Mouse (Mus musculus) neural tube, embryonic 13.5 days (tissue): ENCODE data around the gene Scpep1. TPM values are rescaled to one million over a fixed set of nuclear protein-coding genes. Genes with fewer than 3 reads are reported as not detected.
"Not testable (repeated sequence)": the region's sequence is repeated elsewhere in the genome, so short reads cannot be mapped to it uniquely, and the experiment has no call there.

Experiments used
- ATAC-seq: fragments of 200-750 bp; cut with Nextera tagmentation; 2 replicates; pipeline ENCODE4 v1.8.0; 2017; ENCODE audit warnings: low read depth, mild to moderate bottlenecking, moderate TSS enrichment, moderate library complexity
- H3K27ac ChIP-seq: fragments of 300-500 bp; sonication (generic); replicated peaks from 2 replicates; pipeline ENCODE4 v1.5.1; 2015; ENCODE audit warnings: moderate library complexity, mild to moderate bottlenecking, inconsistent platforms
- H3K27me3 ChIP-seq: fragments of 300-500 bp; sonication (generic); 2 replicates; pipeline ENCODE4 v1.6.1; 2015; ENCODE audit warnings: mild to moderate bottlenecking, inconsistent platforms
- H3K36me3 ChIP-seq: fragments of 300-500 bp; sonication (generic); 2 replicates; pipeline ENCODE4 v1.6.1; 2015; ENCODE audit warnings: mild to moderate bottlenecking, inconsistent platforms
- H3K4me1 ChIP-seq: fragments of 300-500 bp; sonication (generic); replicated peaks from 2 replicates; pipeline ENCODE4 v1.6.1; 2015; ENCODE audit warnings: inconsistent platforms
- H3K4me2 ChIP-seq: fragments of 300-500 bp; sonication (generic); 2 replicates; pipeline ENCODE4 v1.6.1; 2015; ENCODE audit warnings: inconsistent platforms, mild to moderate bottlenecking, moderate library complexity
- H3K4me3 ChIP-seq: fragments of 300-500 bp; sonication (generic); 2 replicates; pipeline ENCODE4 v1.5.1; 2015; ENCODE audit warnings: mild to moderate bottlenecking, inconsistent platforms
- H3K9ac ChIP-seq: fragments of 300-500 bp; sonication (generic); 2 replicates; pipeline ENCODE4 v1.6.1; 2015; ENCODE audit warnings: moderate library complexity, mild to moderate bottlenecking, inconsistent platforms
- H3K9me3 ChIP-seq: fragments of 300-500 bp; sonication (generic); 2 replicates; pipeline ENCODE4 v1.6.1; 2016; ENCODE audit warnings: inconsistent platforms
- WGBS: fragments of 180-500 bp; shearing (Covaris S2); methylation state at CpG from one replicate; pipeline ENCODE4 v1.1.7; 2015; 5-methylcytosine and 5-hydroxymethylcytosine counted together
- polyA plus RNA-seq: library from polyadenylated mRNA; unstranded; fragments of >200 nt; fragmentation: Nextera tagmentation; extraction: Ambion mirVana; gene quantifications from 2 replicates; pipeline ENCODE4 v1.2.1, GENCODE M21; 2015

Gene Scpep1
- polyA plus RNA-seq, 1 experiment from 2014 or later = 25.7 TPM

- no peak overlapping the region for H3K27ac ChIP-seq
- H3K36me3 ChIP-seq = no peaks in the 10 kb centered on the region
- H3K4me1 ChIP-seq = no peaks in the 10 kb centered on the region
- no peak overlapping the region for H3K4me2 ChIP-seq
- 0 out of 2 replicates have a peak, but pooled peaks cover 3% of the 10 kb centered on the region for H3K27me3 ChIP-seq
- no peaks in the 10 kb centered on the region for H3K9me3 ChIP-seq
- no peak overlapping the region for H3K4me3 ChIP-seq
- no peak for ATAC-seq
- no peak overlapping the region for H3K9ac ChIP-seq
- WGBS = 65% methylated on average over 2 of the region's 2 CpGs
Measured at GRCm38 (mm10) chr11:88904080-88904479, 51.2 kb downstream of the Scpep1 start.

- no peak for ATAC-seq
- H3K4me3 ChIP-seq = no peak overlapping the region
- peaks cover under 1% of the 10 kb centered on the region; the same call in 1 of the 2 replicates for H3K4me1 ChIP-seq
- H3K27me3 ChIP-seq = peaks cover 13% of the 10 kb centered on the region; the same call in 1 of the 2 replicates
- no peaks in the 10 kb centered on the region for H3K36me3 ChIP-seq
- WGBS = 82% methylated on average over 6 of the region's 6 CpGs
- H3K9ac ChIP-seq = no peak overlapping the region
- no peak overlapping the region for H3K27ac ChIP-seq
- H3K4me2 ChIP-seq = no peak overlapping the region
- no peaks in the 10 kb centered on the region for H3K9me3 ChIP-seq
Measured at GRCm38 (mm10) chr11:88902762-88903161, 52.5 kb downstream of the Scpep1 start.

DNA sequence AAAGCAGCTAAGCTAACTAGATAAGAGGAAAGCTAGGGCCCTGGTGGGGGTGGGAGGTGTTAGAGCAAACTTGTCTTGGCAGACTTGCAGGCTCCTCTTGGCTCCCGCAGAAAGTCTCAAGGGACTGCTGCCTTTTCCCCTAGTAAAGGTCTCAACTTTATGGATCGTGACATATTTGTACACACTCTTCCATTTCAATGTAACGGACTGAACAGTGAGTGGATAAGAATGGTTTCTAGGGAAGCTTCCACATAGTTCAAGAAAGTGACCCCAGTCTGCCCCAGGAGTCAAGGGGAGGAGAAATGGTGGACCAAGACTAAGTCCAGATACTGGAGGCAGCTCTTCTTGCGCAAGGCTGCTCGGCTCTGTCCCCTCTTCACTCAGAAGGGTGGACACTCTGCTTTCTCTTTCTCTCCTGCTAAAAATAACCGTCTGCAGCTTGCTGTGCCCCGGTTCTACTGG, 53.9 kb downstream of the Scpep1 start:
- H3K27me3 ChIP-seq = peaks cover 22% of the 10 kb centered on the region; the same call in 1 of the 2 replicates
- ATAC-seq = no peak
- H3K9me3 ChIP-seq = no peaks in the 10 kb centered on the region
- no peak overlapping the region for H3K4me2 ChIP-seq
- H3K9ac ChIP-seq = no peak overlapping the region
- peaks cover 6% of the 10 kb centered on the region; the same call in 1 of the 2 replicates for H3K4me1 ChIP-seq
- 80% methylated on average over 7 of the region's 7 CpGs for WGBS
- H3K27ac ChIP-seq = no peak overlapping the region
- no peaks in the 10 kb centered on the region for H3K36me3 ChIP-seq
- H3K4me3 ChIP-seq = no peak overlapping the region

- ATAC-seq = no peak
- no peaks in the 10 kb centered on the region for H3K9me3 ChIP-seq
- H3K4me3 ChIP-seq = no peak overlapping the region
- H3K4me1 ChIP-seq = peaks cover 6% of the 10 kb centered on the region; the same call in 1 of the 2 replicates
- no peak overlapping the region for H3K27ac ChIP-seq
- 90% methylated on average over 6 of the region's 6 CpGs for WGBS
- H3K27me3 ChIP-seq = peaks cover 22% of the 10 kb centered on the region; the same call in 1 of the 2 replicates
- H3K36me3 ChIP-seq = no peaks in the 10 kb centered on the region
- no peak overlapping the region for H3K9ac ChIP-seq
- no peak overlapping the region for H3K4me2 ChIP-seq
Measured at GRCm38 (mm10) chr11:88899561-88899960, 55.7 kb downstream of the Scpep1 start.

GRCm38 (mm10) chr11:88898380-88898763, 56.9 kb downstream of the Scpep1 start:
- Histone ChIP-seq H3K27ac (no peak overlapping the region), H3K27me3 (peaks cover 22% of the 10 kb centered on the region; the same call in 1 of the 2 replicates), H3K9me3 (no peaks in the 10 kb centered on the region), H3K36me3 (no peaks in the 10 kb centered on the region), H3K4me1 (peaks cover 6% of the 10 kb centered on the region; the same call in 1 of the 2 replicates), H3K4me2 (no peak overlapping the region), H3K4me3 (no peak overlapping the region), H3K9ac (no peak overlapping the region)
- WGBS = 80% methylated on average over 4 of the region's 4 CpGs
- no peak for ATAC-seq

DNA sequence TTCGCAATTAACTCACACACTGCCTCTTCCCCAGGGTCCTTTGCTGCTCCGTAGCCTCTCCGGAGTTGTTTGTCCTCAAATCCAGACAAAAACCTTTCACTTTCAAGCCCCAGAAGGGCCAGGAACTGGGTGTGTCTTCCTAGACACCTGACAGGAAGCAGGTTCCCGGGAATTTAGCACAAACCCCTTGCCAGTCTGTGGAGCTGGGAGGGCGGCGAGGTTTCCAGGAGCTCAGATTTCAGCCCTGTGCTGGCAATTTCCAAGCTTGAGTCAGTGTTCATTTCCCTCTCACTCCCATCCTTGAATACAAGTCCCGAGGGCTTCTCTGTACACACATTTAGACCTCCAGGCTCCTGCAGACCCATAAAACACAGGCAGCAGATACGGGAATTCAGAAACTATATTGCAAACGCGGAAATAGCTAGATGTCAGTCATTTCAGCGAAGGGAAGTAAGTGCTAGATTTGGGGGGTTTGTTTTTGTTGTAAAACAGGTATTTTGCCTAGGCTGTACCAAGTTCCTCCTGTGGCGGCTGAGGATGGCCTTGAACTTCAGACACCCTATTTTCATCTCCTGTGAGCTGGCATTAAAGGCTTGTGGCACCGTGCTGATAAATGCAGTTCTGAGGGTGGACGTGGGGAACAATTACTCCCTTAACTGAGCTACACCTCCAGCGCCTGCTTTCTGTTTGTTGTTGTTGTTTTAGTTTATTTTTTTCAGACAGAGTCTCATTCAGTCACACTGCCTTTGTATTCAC, 57.5 kb downstream of the Scpep1 start:
- Histone ChIP-seq H3K4me2 (peak overlapping the region; percentile 21; the same call in 1 of the 2 replicates), H3K27ac (no peak overlapping the region), H3K27me3 (peaks cover 22% of the 10 kb centered on the region; the same call in 1 of the 2 replicates), H3K9me3 (no peaks in the 10 kb centered on the region), H3K36me3 (no peaks in the 10 kb centered on the region), H3K4me1 (peaks cover 6% of the 10 kb centered on the region; the same call in 1 of the 2 replicates), H3K4me3 (no peak overlapping the region), H3K9ac (no peak overlapping the region)
- ATAC-seq = no peak
- WGBS = 54% methylated on average over 15 of the region's 15 CpGs

GRCm38 (mm10) chr11:88895800-88896232, 59.4 kb downstream of the Scpep1 start:
- H3K9ac ChIP-seq, ATAC-seq, H3K36me3 ChIP-seq, H3K9me3 ChIP-seq, H3K27ac ChIP-seq, H3K4me1 ChIP-seq: not testable (repeated sequence)
- Histone ChIP-seq H3K4me2 (peak overlapping the region; percentile 38), H3K27me3 (peaks cover 22% of the 10 kb centered on the region; the same call in 1 of the 2 replicates), H3K4me3 (peak overlapping the region; percentile 28)
- 38% methylated on average over 28 of the region's 39 CpGs for WGBS

- 55% methylated on average over 14 of the region's 20 CpGs for WGBS
- H3K27ac ChIP-seq, ATAC-seq, H3K9me3 ChIP-seq, H3K36me3 ChIP-seq, H3K4me3 ChIP-seq, H3K9ac ChIP-seq, H3K4me1 ChIP-seq: not testable (repeated sequence)
- H3K4me2 ChIP-seq = peak overlapping the region; percentile 38
- H3K27me3 ChIP-seq = peaks cover 22% of the 10 kb centered on the region; the same call in 1 of the 2 replicates
Measured at GRCm38 (mm10) chr11:88895235-88895634, 60.0 kb downstream of the Scpep1 start.

GRCm38 (mm10) chr11:88894279-88894678, 61.0 kb downstream of the Scpep1 start:
- H3K4me3 ChIP-seq, H3K4me2 ChIP-seq, H3K36me3 ChIP-seq, H3K4me1 ChIP-seq, H3K27ac ChIP-seq, H3K9me3 ChIP-seq, ATAC-seq, H3K9ac ChIP-seq: not testable (repeated sequence)
- H3K27me3 ChIP-seq = peaks cover 21% of the 10 kb centered on the region; the same call in 1 of the 2 replicates
- WGBS = 93% methylated on average over 11 of the region's 14 CpGs

GRCm38 (mm10) chr11:88893501-88893900, 61.8 kb downstream of the Scpep1 start:
- H3K27me3 ChIP-seq = 0 out of 2 replicates have a peak, but pooled peaks cover 16% of the 10 kb centered on the region
- not testable (repeated sequence) for ATAC-seq, H3K9ac ChIP-seq, H3K9me3 ChIP-seq, H3K4me1 ChIP-seq, H3K27ac ChIP-seq, H3K4me2 ChIP-seq, H3K4me3 ChIP-seq, H3K36me3 ChIP-seq
- WGBS = 95% methylated on average over 3 of the region's 8 CpGs

GRCm38 (mm10) chr11:88892789-88893188, 62.5 kb downstream of the Scpep1 start:
- not testable (repeated sequence) for H3K27me3 ChIP-seq, H3K36me3 ChIP-seq, ATAC-seq, H3K27ac ChIP-seq, H3K4me3 ChIP-seq, H3K9me3 ChIP-seq, H3K9ac ChIP-seq, H3K4me2 ChIP-seq, H3K4me1 ChIP-seq
- 95% methylated on average over 22 of the region's 24 CpGs for WGBS

- not testable (repeated sequence) for H3K36me3 ChIP-seq, H3K27ac ChIP-seq, H3K9me3 ChIP-seq, ATAC-seq, H3K4me3 ChIP-seq, H3K4me1 ChIP-seq, H3K4me2 ChIP-seq, H3K27me3 ChIP-seq, H3K9ac ChIP-seq
- WGBS = 94% methylated on average over 19 of the region's 24 CpGs
Measured at GRCm38 (mm10) chr11:88891921-88892561, 63.2 kb downstream of the Scpep1 start.
